Mouse (Mus musculus) MN1 (cell line): Measurements from ENCODE around the gene Yipf6.
"Not testable (repeated sequence)": the region's sequence is repeated elsewhere in the genome, so short reads cannot be mapped to it uniquely, and the experiment has no call there.

Experiments
- DNase-seq: peaks from one replicate; pipeline ENCODE4 v3.0.0-alpha.2; 2016; ENCODE audit warnings: low spot score

Yipf6 gene

DNA sequence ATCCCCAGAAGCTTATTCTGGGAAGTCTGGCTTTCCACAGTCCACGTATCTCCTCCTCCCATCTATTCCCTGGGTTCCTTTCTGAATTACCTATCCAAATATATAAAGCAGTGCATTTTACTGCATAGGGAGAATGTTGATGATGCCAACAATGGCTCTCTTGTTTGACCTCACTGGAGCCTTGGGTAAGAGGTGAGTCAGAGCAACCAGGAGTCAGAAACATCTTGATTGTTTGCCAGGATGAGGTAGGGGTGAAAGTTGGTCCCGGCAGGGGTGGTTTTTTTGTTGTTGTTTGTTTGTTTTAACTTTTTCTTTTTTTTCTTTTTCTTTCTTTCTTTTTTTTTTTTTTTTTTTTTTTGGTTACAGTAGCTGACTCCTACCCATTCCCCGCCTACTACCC, at the start of gene Yipf6:
Gene Yipf6 (plus strand): TSS at position 216 of the 400 bp plus-strand sequence.
- DNase-seq = peak; percentile 5

DNA sequence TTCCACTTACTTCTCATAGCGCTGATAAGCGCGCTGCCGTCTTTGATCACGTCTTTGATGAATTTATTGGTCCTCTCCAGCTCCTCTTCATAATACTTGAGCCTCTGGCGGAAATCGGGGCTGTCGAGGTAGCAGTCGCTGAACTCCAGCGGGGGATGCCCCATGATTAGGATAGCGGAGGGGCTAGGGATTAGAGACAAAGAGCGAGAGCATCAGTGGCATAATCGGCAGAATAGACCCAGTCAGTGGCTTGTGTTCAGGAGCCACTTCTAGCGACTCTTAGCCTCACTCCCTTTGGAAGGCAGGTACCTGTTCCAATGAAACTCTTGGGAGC, 46.1 kb upstream of the Yipf6 start:
- DNase-seq = no peak

- DNase-seq = peak; percentile 22
These were observed 45.6 kb upstream of the Yipf6 start, which contains the start of gene Ophn1 for GRCm38 (mm10) chrX:98890406-98891116. TSS of gene Ophn1 (minus strand) at chrX:98891025.

GRCm38 (mm10) chrX:98898307-98898706, 37.8 kb upstream of the Yipf6 start:
- no peak for DNase-seq

GRCm38 (mm10) chrX:98904226-98904625, 31.9 kb upstream of the Yipf6 start:
- no peak for DNase-seq

DNA sequence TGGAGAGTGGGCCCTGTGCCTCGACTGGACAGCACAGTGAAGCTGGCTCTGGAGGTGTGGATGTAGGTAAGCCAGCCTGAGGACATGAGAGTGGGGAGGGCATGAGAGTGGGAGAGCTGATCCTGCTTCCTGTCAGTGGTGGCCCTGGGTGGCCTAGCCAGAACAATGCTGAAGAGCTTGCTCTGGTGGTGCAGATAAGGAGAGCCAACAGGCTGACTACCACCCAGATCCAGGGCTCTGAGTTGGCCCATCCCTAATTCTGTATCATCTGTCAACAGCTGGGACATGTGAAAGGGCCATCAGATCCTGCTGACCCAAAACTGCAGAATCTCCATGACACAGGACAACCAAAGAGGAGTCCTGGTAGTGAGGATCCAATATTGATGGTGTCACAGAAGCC, 27.2 kb upstream of the Yipf6 start:
- no peak for DNase-seq

- peak; percentile 14 for DNase-seq
These were observed 16.7 kb upstream of the Yipf6 start for GRCm38 (mm10) chrX:98919423-98919822.

- peak; percentile 83 for DNase-seq
These were observed 815 bp downstream of the Yipf6 start for GRCm38 (mm10) chrX:98936707-98937554.

DNA sequence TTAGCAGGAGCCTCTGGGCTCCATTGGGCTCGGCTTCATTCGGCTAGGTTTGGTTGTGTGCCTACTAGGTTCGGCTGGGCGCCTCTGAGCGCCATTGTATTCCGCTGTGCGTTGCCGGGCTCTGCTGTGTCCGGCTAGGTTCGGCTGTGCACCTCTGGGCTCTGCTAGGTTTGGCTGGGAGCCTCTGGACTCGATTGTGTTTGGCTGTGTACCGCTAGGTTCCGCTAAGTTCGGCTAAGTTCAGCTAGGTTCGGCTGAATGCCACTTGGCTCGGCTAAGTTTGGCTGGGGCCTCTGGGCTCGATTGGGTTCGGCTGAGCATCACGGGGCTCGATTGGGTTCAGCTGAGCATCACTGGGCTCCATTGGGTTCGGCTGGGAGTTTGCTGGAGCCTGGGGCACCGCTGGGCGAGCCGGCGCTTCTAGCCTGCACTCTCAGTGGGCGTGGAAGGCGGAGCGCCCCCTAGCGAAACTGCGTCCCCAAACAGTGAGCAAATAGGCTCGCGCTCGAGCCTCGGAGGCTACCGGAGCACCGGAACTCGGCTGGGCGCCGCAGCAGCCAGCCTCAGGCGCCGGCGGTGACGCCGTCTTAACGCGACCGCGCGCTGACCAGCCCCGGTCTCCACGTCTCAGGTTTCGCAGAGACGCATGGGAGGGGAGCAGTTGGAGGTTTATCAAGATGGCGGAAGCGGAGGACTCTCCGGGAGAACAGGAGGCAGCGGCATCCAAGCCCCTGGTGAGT, 1.6 kb downstream of the Yipf6 start:
- DNase-seq = peak; percentile 89

GRCm38 (mm10) chrX:98953941-98954340, 17.8 kb downstream of the Yipf6 start:
- peak; percentile 28 for DNase-seq

- DNase-seq = no peak
These were observed 22.2 kb downstream of the Yipf6 start for GRCm38 (mm10) chrX:98958287-98958686.

GRCm38 (mm10) chrX:98959050-98959449, 22.9 kb downstream of the Yipf6 start:
- no peak for DNase-seq

GRCm38 (mm10) chrX:98963742-98964141, 27.6 kb downstream of the Yipf6 start:
- no peak for DNase-seq

- no peak for DNase-seq
These were observed 28.4 kb downstream of the Yipf6 start for GRCm38 (mm10) chrX:98964513-98964912.

GRCm38 (mm10) chrX:98986611-98987010, 50.5 kb downstream of the Yipf6 start:
- DNase-seq = not testable (repeated sequence)

GRCm38 (mm10) chrX:98989574-98989973, 53.5 kb downstream of the Yipf6 start:
- no peak for DNase-seq
